Mouse (Mus musculus) activated CD4-positive, CD25-positive, alpha-beta regulatory T cell, adult 9 weeks (primary cell): ENCODE data around the gene Plgrkt. TPM values are rescaled to one million over a fixed set of nuclear protein-coding genes. Genes with fewer than 3 reads are reported as not detected.

Source experiments
- polyA plus RNA-seq: library from polyadenylated mRNA; unstranded; fragments of 100-300 nt; shearing (Covaris generic); gene quantifications from one replicate; pipeline ENCODE4 v1.2.1, GENCODE M21; 2017

The Plgrkt gene
- 302 TPM for polyA plus RNA-seq

DNA sequence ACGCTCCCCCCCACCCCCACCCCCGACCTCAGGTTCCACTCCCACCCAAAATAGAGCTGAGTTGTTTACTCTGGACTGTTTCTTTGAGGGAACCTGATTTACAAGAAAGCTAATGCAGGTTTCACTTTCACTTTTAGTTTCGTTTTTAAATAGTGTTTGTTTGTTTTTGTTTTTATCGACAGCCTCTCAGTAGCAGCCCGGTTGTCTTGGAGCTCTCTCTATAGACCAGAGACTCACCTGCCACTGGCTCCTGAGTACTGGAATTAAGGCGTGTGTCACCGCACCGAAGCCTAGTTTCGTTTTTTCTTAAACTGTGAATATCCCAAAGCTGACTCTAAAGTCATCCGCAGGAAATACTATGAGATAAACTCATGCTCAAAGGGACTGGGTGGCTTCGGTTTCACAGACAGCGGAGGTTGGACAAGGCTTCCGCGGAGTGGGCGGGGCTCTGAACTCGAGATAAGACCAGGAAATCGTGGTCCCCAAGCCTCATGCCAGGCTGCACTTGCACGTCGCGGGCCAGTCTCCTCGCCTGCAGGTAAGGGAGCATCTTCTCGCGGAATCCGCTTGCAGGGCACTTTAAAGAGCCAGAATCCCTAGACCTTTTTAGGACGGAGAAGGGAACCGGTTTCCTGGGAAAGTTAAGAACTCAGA is at the start of gene Plgrkt, which contains the start of gene Cd274:
Gene Plgrkt, minus strand, starts transcription at position 422 of the 654 bp plus-strand sequence.
Gene Cd274, plus strand, starts transcription at position 487 of the 654 bp plus-strand sequence.

DNA sequence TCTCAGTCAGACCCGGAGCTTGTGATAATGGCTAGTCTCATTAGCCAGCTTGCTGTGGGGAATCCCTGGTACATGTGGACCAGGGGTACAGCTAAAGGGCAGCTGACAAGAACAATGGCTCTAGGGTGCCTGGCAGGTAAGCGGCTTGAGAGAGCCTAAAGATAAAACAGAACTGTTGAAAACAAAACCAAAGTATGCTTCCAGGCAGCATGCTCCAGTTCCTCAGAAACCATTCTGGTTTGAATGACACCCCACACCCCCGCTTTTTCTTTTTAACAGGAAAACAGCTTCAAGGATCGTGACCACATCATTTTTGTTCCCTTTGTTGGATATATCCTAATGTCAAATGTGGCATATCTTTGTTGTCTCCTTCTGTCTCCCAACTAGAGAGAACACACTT is 43.4 kb upstream of the Plgrkt start, which contains the start of gene Pdcd1lg2:
Gene Pdcd1lg2, plus strand, starts transcription at position 301 of the 400 bp plus-strand sequence.

DNA sequence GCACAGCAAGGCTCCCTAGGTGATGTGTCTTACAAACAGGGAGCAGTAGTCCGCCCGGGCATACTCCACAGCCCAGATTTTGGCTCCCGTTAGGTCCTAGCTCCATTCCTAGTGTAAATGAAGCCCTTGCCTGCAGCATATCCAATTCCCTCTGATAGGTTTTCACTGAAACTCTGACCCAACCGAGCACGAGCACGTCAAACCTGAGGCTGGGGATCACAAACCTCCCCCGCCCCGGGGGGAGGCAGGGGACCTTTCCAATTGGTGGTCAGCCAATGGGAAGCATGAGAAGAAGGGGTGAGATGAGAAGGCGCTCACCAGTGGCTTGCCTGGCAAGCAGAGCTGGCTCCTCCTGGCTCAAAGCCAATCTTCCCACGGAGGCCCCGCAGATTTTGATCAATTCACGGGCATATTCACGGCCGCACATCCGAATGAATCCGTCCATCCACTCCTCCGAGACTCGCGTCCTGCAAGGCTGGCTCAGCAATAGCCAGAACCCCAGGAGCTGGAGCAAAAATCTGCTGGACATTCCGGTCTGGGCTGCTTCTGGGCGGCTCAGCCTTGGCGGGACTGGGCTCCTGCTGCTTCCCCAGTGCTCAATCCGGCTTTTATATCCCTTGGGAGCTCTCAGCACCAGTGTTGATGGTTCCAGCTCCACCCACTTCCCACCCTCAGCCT is 33.0 kb downstream of the Plgrkt start, which contains the start of gene Rln1:
Gene Rln1, minus strand, starts transcription at position 603 of the 678 bp plus-strand sequence.

DNA sequence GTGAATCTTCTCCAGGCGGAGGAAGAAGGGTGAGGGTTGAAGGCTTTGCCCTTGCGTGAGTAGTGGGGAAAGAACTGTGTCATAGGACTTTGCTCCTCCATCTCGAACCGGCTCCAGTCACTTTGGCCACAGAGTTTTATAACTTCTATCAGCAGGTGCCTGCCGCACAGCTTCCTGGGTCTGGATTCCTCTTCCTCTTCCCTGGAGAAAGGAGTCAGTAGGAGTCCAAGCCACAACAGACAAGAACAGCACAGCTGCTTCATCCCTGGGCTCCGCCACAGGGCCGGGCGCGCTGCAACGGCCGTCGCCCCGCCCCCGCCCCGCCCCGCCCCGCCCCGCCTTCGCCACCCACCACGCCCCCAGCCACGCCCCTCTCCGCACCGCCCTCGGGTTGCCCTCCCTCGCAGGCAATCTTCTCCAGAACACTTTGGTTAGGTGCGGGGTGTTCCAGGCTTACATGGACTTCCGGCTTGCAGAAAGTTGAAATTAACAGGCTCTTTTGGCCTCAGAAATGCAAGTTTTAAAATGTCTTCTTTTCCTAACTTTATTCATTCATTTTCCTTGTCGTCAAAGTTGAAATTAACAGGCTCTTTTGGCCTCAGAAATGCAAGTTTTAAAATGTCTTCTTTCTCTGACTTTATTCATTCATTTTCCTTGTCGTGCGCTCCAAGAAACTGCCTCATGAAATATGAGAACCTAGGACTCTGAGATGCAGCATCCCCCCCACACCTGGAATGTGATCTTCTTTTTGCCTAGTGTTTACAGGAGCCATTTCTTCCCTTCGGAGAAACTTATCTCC is 41.9 kb downstream of the Plgrkt start, which contains the start of gene Insl6:
Gene Insl6, minus strand, starts transcription at position 304 of the 799 bp plus-strand sequence.

Other genes with a start within 250 kb of the Plgrkt start
- 11.0 TPM for gene Jak2, start 115.6 kb downstream of the Plgrkt start, polyA plus RNA-seq
- 26.6 TPM for gene Insl6, start 42.0 kb downstream of the Plgrkt start, polyA plus RNA-seq
- not detected for gene Rln1, start 32.7 kb downstream of the Plgrkt start, polyA plus RNA-seq
- 58.5 TPM for gene Cd274, start 65 bp upstream of the Plgrkt start, polyA plus RNA-seq
- gene Pdcd1lg2, start 43.5 kb upstream of the Plgrkt start, polyA plus RNA-seq = 24.0 TPM
- 1.8 TPM for gene Ric1, start 154.9 kb upstream of the Plgrkt start, polyA plus RNA-seq